Mouse (Mus musculus) small intestine, adult 2 months (tissue): Measurements from ENCODE around the gene Tuba8.

Experiments
- CTCF ChIP-seq: fragments of 200-500 bp; IDR thresholded peaks from 2 replicates; pipeline ENCODE4 v1.5.1; 2012; ENCODE audit warnings: low read depth, mild to moderate bottlenecking, control low read depth, inconsistent platforms, low read length, moderate library complexity, mixed read lengths; ENCODE audit not compliant: insufficient replicate concordance, insufficient read length; ENCODE audit errors: extremely low read depth
- POLR2A ChIP-seq: fragments of 200-500 bp; IDR thresholded peaks from 2 replicates; pipeline ENCODE4 v1.6.1; 2012; ENCODE audit warnings: low read depth, mild to moderate bottlenecking, control low read depth, inconsistent platforms, low read length, moderate library complexity

- no peak for TF ChIP-seq POLR2A
- TF ChIP-seq CTCF, result no peak
Observed at GRCm38 (mm10) chr6:121271707-121272074, 61.2 kb downstream of the Tuba8 start.
